Mouse (Mus musculus): ENCODE data around the gene Myo9b. TPM values are rescaled to one million over a fixed set of nuclear protein-coding genes. Genes with fewer than 3 reads are reported as not detected.

Myo9b gene
- total RNA-seq, 1 experiment from 2014 or later, result 71.0 TPM

- ATAC-seq (replicated peaks; ENCODE audit: insufficient number of reproducible peaks, low FRiP score, low TSS enrichment, poor library complexity, severe bottlenecking), result no peak
Measured at GRCm38 (mm10) chr8:71379008-71379407, 106.5 kb downstream of the Myo9b start.

- no peak for ATAC-seq (replicated peaks; ENCODE audit: insufficient number of reproducible peaks, low FRiP score, low TSS enrichment, poor library complexity, severe bottlenecking)
Measured at GRCm38 (mm10) chr8:71379512-71380075, 107.1 kb downstream of the Myo9b start.

GRCm38 (mm10) chr8:71380178-71381171, 108.0 kb downstream of the Myo9b start:
- ATAC-seq (replicated peaks; ENCODE audit: insufficient number of reproducible peaks, low FRiP score, low TSS enrichment, poor library complexity, severe bottlenecking), result no peak

GRCm38 (mm10) chr8:71381421-71381970, 109.0 kb downstream of the Myo9b start, which contains the start of gene Nr2f6:
Gene Nr2f6 (minus strand): TSS chr8:71381960.
- no peak for ATAC-seq (replicated peaks; ENCODE audit: insufficient number of reproducible peaks, low FRiP score, low TSS enrichment, poor library complexity, severe bottlenecking)

GRCm38 (mm10) chr8:71381971-71382961, 109.8 kb downstream of the Myo9b start:
- ATAC-seq (replicated peaks; ENCODE audit: insufficient number of reproducible peaks, low FRiP score, low TSS enrichment, poor library complexity, severe bottlenecking), result 0 out of 2 replicates have a peak, but pooled peaks have one; percentile 41

- no peak for ATAC-seq (replicated peaks; ENCODE audit: insufficient number of reproducible peaks, low FRiP score, low TSS enrichment, poor library complexity, severe bottlenecking)
Measured at GRCm38 (mm10) chr8:71383396-71383795, 110.9 kb downstream of the Myo9b start.

GRCm38 (mm10) chr8:71383860-71384259, 111.3 kb downstream of the Myo9b start:
- ATAC-seq (replicated peaks; ENCODE audit: insufficient number of reproducible peaks, low FRiP score, low TSS enrichment, poor library complexity, severe bottlenecking), result no peak

- ATAC-seq (replicated peaks; ENCODE audit: insufficient number of reproducible peaks, low FRiP score, low TSS enrichment, poor library complexity, severe bottlenecking), result no peak
Measured at GRCm38 (mm10) chr8:71385212-71385835, 112.8 kb downstream of the Myo9b start.

GRCm38 (mm10) chr8:71388267-71388666, 115.8 kb downstream of the Myo9b start:
- ATAC-seq (replicated peaks; ENCODE audit: insufficient number of reproducible peaks, low FRiP score, low TSS enrichment, poor library complexity, severe bottlenecking), result no peak

GRCm38 (mm10) chr8:71391696-71392095, 119.2 kb downstream of the Myo9b start:
- ATAC-seq (replicated peaks; ENCODE audit: insufficient number of reproducible peaks, low FRiP score, low TSS enrichment, poor library complexity, severe bottlenecking), result no peak

- ATAC-seq (replicated peaks; ENCODE audit: insufficient number of reproducible peaks, low FRiP score, low TSS enrichment, poor library complexity, severe bottlenecking), result no peak
Measured at GRCm38 (mm10) chr8:71392391-71392790, 119.9 kb downstream of the Myo9b start.

GRCm38 (mm10) chr8:71392871-71393270, 120.4 kb downstream of the Myo9b start:
- no peak for ATAC-seq (replicated peaks; ENCODE audit: insufficient number of reproducible peaks, low FRiP score, low TSS enrichment, poor library complexity, severe bottlenecking)

- no peak for ATAC-seq (replicated peaks; ENCODE audit: insufficient number of reproducible peaks, low FRiP score, low TSS enrichment, poor library complexity, severe bottlenecking)
Measured at GRCm38 (mm10) chr8:71394481-71394880, 122.0 kb downstream of the Myo9b start.

- no peak for ATAC-seq (replicated peaks; ENCODE audit: insufficient number of reproducible peaks, low FRiP score, low TSS enrichment, poor library complexity, severe bottlenecking)
Measured at GRCm38 (mm10) chr8:71395071-71395470, 122.6 kb downstream of the Myo9b start.

- ATAC-seq (replicated peaks; ENCODE audit: insufficient number of reproducible peaks, low FRiP score, low TSS enrichment, poor library complexity, severe bottlenecking), result no peak
Measured at GRCm38 (mm10) chr8:71395629-71396028, 123.1 kb downstream of the Myo9b start, which contains the start of gene Ushbp1. Gene Ushbp1 (minus strand): TSS chr8:71395802.

GRCm38 (mm10) chr8:71396639-71397305, 124.3 kb downstream of the Myo9b start, which contains the start of gene Babam1:
Gene Babam1 (plus strand): TSS chr8:71396861.
- ATAC-seq (replicated peaks; ENCODE audit: insufficient number of reproducible peaks, low FRiP score, low TSS enrichment, poor library complexity, severe bottlenecking), result peak; percentile 99

GRCm38 (mm10) chr8:71397701-71398100, 125.2 kb downstream of the Myo9b start:
- no peak for ATAC-seq (replicated peaks; ENCODE audit: insufficient number of reproducible peaks, low FRiP score, low TSS enrichment, poor library complexity, severe bottlenecking)

All from monocyte, adult 5-6 weeks (primary cell).